Mouse (Mus musculus) kidney, postnatal 10 days (tissue): ENCODE data around the gene Slc43a2.
A peak's percentile ranks its signal among the peaks of the same experiment; 100 is the strongest.

ENCODE experiments used
- DNase-seq: peaks from one replicate; pipeline ENCODE4 v3.0.0; 2021; ENCODE audit warnings: mixed read lengths

The Slc43a2 gene

GRCm38 (mm10) chr11:75530325-75530724 is 1.2 kb upstream of the Slc43a2 start:
- DNase-seq, result peak; percentile 99

GRCm38 (mm10) chr11:75530845-75531373 is 585 bp upstream of the Slc43a2 start:
- peak; percentile 54 for DNase-seq

- peak; percentile 60 for DNase-seq
These were observed 1.1 kb downstream of the Slc43a2 start for GRCm38 (mm10) chr11:75532340-75533277.

- no peak for DNase-seq
These were observed 2.0 kb downstream of the Slc43a2 start for GRCm38 (mm10) chr11:75533314-75534015.

- DNase-seq, result peak; percentile 39
These were observed 3.0 kb downstream of the Slc43a2 start for GRCm38 (mm10) chr11:75534286-75535033.

GRCm38 (mm10) chr11:75535106-75535795 is 3.8 kb downstream of the Slc43a2 start:
- DNase-seq, result peak; percentile 37

GRCm38 (mm10) chr11:75536255-75537024 is 4.9 kb downstream of the Slc43a2 start:
- DNase-seq, result no peak

- no peak for DNase-seq
These were observed 5.5 kb downstream of the Slc43a2 start for GRCm38 (mm10) chr11:75537025-75537414.

- peak; percentile 63 for DNase-seq
These were observed 6.1 kb downstream of the Slc43a2 start for GRCm38 (mm10) chr11:75537491-75538183.

GRCm38 (mm10) chr11:75538184-75538969 is 6.9 kb downstream of the Slc43a2 start:
- no peak for DNase-seq

GRCm38 (mm10) chr11:75538970-75539299 is 7.4 kb downstream of the Slc43a2 start:
- DNase-seq, result no peak

GRCm38 (mm10) chr11:75540209-75540608 is 8.7 kb downstream of the Slc43a2 start:
- no peak for DNase-seq

GRCm38 (mm10) chr11:75540710-75541581 is 9.5 kb downstream of the Slc43a2 start:
- peak; percentile 47 for DNase-seq

GRCm38 (mm10) chr11:75544713-75545112 is 13.2 kb downstream of the Slc43a2 start:
- no peak for DNase-seq

GRCm38 (mm10) chr11:75546057-75546456 is 14.6 kb downstream of the Slc43a2 start:
- DNase-seq, result no peak

- DNase-seq, result no peak
These were observed 18.2 kb downstream of the Slc43a2 start for GRCm38 (mm10) chr11:75549658-75550111.

GRCm38 (mm10) chr11:75550200-75550946 is 18.9 kb downstream of the Slc43a2 start:
- DNase-seq, result no peak

GRCm38 (mm10) chr11:75551321-75551720 is 19.8 kb downstream of the Slc43a2 start:
- DNase-seq, result peak; percentile 65
